Mouse (Mus musculus) adrenal gland (tissue): ENCODE results near the gene Twnk.

ENCODE experiments used
- intact Hi-C: fragments of 180-260 bp; cut with DNase I; formaldehyde crosslinking; loops from one replicate; pipeline ENCODE4 v1.15.1; 2025

The Twnk gene

DNA sequence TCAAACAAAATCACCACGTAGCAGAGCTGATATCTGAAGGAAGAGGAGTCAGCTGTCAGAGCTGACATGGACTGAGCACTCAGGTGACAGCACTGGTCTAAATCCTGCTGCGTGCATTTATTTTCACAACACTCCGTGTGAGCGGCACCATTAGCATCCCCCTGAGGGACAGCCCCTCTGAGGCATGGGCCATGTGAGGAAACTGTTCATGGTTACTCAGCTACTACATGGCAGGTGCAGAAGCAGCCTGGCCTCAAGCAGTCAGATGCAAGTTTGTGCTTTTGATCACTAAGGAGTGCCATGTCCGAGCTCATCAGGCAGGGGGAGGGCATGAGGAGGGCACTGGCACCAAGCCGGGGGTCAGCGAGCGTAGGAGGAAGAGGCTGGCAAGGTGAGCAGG lies 5.8 kb upstream of the Twnk start:
- intact Hi-C loops, result loop anchor here (5.0 kb wide), 1 partner anchor 43 kb away; no protein-coding TSS in a partner anchor

DNA sequence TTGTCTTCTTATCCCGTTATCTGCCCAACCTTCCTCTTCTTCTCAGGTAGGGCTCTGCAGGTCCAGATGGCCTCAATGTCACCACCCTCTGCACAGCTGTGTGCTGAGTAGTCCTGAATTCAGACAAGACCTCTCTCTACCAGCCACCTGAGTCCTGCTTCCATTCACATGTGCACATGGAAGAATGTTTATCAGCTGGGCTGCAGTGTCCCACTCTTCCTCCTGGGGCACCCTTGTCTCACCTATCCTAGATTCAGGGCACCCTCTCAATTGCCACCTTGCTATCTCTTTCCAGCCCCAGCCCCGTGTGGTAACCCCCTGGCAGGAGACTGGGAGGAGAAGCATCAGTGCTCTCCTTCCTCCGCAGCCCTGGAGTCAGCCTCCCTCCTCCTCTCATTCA lies 3.2 kb upstream of the Twnk start:
- intact Hi-C loops, result loop anchor here (5.0 kb wide), 1 partner anchor 40 kb away; no protein-coding TSS in a partner anchor

DNA sequence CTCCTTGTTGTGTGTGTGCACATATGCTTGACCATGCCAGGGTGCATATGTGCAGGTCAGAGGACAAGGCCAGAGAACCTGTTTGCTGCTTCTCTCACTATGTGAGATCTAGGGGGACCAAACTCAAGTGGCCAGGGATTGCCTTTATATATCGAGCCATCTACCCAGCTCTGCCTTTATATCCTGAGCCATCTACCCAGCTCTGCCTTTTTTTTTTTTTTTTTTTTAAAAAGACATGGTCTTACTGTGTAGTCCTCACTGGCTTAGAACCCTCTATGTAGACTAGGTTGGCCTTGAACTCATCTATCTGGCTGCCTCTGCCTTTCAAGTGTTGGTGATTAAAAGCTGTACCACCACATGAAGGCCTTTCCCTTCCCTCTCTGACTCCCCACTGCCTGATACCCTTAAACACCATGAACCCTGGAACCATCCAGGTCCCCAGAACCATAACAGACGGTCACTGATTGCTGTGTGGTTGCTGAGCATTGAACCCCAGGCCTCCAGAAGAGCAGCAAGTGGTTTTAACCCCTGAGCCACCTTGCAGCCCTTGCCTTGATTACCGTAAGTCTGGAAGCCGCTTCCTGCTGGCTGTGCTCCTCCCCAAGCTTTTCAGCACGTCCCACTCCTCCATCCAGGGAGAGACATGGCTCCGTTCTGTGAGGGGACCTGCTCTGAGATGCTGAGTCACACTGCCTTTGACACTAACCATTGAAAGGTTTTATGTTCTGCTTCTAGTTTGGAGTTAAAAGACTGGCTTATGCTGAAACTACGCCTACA lies 1.5 kb upstream of the Twnk start:
- intact Hi-C loops, result loop anchor here (5.0 kb wide), 1 partner anchor 38 kb away; no protein-coding TSS in a partner anchor

DNA sequence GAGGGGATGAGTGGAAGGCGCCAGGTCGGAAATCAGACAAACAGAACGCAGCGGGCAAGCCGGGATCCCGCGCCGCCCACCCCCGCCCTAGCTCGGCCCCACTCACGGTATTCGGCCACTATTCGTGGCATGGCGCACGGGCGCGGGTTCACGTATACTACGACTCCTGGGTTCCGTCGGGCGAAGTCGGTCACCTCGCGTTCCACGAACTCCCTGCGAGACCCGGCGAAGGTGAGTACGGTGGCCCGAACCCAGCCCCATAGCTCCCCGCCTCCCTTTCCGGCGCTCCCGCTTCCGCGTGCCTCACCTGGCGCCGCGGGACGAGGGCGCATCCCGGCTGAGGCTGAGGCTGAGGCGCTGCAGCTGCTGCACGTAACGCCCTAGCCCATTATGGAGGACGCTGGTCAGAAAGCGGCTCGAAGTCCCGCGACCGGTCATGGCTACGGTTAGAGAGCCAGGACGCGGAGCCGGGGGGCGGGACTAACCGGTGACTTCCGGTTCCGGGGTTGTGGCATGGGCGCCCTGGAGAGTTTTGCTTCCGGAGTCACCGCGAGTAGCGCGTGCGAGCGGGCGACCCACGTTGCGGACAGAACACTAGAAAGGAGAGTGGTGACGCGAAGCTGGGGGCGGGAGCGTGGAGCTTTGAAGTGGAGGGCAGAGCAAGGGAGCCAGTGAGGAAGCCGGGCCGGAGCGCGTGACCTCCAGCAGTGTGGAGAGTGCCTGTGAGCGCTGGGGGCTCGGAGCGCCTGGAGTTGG lies 672 bp downstream of the Twnk start, which contains the start of gene Mrpl43:
TSS of gene Mrpl43 (minus strand) at position 486 of the 756 bp plus-strand sequence.
- intact Hi-C loops, result no loop called here

DNA sequence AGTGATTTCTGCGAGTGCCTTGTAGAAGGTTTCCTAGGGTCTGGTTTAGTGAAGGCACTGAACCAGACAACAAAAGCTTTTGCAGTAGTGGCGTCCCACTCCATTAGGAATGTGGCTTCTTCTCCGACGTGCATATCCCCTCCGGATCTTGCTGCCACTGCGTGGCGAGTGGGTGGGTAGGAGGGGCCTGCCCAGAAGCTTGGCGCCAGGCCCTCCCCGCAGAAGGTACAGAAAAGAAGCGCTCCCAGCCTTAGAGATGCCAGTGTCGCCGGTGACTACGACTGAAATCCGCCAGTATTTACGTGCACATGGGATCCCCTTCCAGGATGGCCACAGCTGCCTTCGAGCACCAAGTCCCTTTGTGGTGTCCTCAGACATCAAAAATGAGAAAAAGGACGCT lies 1.6 kb downstream of the Twnk start:
- intact Hi-C loops, result no loop called here

DNA sequence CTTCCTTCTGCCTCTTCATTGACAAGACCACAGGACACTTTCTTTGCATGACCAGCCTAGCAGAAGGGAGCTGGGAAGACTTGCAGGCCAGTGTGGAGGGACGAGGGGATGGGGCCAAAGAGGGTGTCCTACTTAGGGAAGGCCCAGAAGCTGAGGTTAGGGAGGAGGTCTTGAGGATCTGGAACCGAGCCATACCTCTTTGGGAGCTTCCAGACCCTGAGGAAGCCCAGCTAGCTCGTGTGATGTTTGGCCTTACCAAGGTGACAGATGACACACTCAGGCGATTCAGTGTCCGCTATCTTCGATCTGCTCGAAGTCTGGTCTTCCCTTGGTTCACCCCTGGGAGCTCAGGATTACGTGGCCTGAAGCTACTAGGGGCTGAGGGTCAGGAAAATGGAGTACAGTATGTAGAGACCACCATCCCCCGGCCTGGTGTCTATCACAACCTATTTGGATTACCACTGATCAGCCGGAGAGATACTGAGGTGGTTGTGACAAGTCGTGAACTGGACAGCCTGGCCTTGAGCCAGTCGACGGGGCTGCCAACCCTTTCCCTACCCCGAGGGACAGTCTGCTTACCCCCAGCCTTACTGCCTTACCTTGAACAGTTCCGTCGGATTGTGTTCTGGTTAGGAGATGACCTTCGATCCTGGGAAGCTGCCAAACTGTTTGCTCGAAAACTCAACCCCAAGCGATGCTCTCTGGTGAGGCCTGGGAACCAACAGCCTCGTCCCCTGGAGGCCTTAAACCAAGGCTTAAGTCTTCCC lies 2.1 kb downstream of the Twnk start:
- intact Hi-C loops, result no loop called here

DNA sequence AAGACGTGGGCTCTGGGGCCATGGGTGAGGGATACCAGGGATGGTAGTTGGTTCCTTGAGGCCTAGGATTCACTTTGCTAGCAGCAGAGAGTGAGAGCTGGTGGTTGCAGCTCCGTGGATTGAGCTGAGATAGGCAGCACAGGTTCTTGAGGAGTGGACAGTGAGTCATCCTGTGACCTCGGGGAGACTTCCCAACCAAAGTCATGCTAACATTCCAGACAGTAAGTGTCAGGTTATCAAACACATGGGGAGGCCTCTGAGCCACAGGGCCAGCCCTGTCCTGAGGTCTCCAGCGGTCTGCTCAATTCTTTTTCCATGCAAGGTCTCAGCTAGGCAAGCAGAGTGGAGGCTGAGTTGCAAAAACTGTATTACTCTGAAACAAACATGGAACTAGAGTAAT lies 5.2 kb downstream of the Twnk start:
- intact Hi-C loops, result no loop called here

DNA sequence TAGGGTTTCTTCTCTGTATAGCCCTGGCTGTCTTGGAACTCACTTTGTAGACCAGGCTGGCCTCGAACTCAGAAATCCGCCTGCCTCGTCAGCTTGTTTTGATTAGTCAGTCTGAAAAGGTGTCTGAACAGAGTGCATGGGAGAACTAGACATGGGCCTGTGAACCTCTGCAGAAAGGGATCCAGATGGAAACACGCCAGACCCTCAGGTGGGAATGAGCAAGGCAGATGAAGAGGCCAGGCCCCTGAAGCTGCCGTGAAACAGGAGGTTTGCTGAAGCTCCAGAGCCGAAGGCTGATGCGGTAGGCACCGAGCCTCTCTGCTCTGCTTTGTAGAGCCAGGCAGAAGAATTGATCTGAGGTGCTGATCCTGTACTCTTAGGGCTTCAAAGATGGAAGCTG lies 6.8 kb downstream of the Twnk start:
- intact Hi-C loops, result loop anchor here (2.0 kb wide), 1 partner anchor 19 kb away; no protein-coding TSS in a partner anchor

- intact Hi-C loops, result loop anchor here (2.0 kb wide), 1 partner anchor 18 kb away; no protein-coding TSS in a partner anchor
Measured at GRCm38 (mm10) chr19:45012636-45013035, 7.2 kb downstream of the Twnk start.

GRCm38 (mm10) chr19:45013581-45014225 lies 8.2 kb downstream of the Twnk start:
- intact Hi-C loops, result loop anchor here (2.0 kb wide), 1 partner anchor 17 kb away; no protein-coding TSS in a partner anchor

DNA sequence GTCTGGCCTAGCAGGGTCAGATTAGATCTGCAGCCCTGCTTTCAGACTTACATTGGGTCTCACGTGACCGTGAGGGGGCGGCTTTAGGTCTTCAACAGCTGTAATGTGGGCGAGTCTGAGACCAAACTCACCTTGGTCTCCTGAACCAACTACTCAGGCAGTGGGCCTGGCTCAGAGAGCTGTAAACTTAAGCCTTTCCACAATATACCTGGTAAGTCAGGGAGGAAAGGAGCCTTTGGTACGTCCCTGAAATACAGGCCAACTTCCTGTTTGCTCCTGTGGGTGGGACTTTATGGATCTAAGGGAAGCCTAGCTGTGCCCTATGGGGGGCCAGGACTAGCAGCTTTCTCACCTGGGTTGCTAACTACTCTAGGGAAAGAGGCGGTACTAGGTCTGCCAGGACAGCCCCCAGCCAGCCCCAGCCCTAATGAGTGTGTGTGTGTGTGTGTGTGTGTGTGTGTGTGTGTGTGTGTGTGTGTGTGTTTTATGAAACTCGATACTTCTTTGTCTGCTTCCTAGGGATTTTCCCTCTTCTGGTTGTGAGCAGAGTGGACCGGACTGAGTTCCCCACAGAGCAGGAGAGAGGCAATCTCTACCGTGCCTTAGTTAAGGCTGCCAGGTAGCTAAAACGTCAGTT lies 9.0 kb downstream of the Twnk start, which contains the start of gene Lzts2:
TSS of gene Lzts2 (plus strand) at position 80 of the 637 bp plus-strand sequence.
- intact Hi-C loops, result no loop called here

GRCm38 (mm10) chr19:45014981-45015402 lies 9.5 kb downstream of the Twnk start:
- intact Hi-C loops, result no loop called here

DNA sequence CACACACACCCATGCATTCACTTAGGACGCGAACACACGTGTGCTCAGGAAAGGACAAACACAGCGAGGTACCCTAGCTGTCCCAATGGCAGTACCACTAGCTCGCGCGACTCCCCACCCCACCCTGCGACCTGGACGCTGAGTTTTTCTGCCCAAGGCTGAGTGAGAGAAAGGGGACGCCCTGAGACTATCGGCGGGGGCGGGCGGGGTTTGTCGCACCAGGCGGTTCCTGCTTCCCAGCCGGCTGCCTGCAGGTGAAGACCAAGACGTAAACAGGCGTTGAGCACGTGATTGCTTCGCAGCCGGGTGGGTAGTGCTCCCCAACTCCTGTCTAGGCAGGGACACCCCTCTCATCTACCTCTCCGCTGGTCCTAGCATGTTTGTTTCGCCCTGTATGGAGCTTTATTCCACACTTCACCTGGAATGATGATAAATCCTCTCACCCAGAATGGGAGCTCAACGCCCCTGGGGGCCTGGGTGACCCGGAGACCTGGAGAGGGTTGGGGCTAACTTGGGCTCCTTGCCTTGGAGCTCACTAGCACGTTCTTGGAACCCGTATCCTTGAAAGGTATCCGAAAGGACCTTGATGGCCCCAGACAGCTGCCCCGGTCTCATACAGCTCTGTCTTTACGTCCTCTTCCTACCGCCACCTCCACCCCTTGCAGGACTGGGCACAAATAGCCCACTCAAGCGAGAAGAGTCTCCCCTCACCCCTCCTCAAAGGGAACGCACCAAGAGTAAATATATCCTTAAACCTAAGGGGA lies 10.2 kb downstream of the Twnk start:
- intact Hi-C loops, result no loop called here

GRCm38 (mm10) chr19:45016341-45017215 lies 11.1 kb downstream of the Twnk start:
- intact Hi-C loops, result no loop called here

GRCm38 (mm10) chr19:45017216-45017771 lies 11.8 kb downstream of the Twnk start:
- intact Hi-C loops, result no loop called here

GRCm38 (mm10) chr19:45017909-45018308 lies 12.4 kb downstream of the Twnk start:
- intact Hi-C loops, result no loop called here

GRCm38 (mm10) chr19:45018351-45018831 lies 12.9 kb downstream of the Twnk start:
- intact Hi-C loops, result no loop called here

- intact Hi-C loops, result no loop called here
Measured at GRCm38 (mm10) chr19:45020348-45020747, 14.9 kb downstream of the Twnk start.
